Mouse (Mus musculus) cerebellum, adult 9-11 months (tissue): ENCODE measurements at regions not wholly inside any gene's neighbourhood (a gene's known extent, or its start where the extent isn't known, plus 50 kb on each side); places are given as distances from the start of the nearest gene placed in this dataset.

Experiments
- DNase-seq: peaks from one replicate; pipeline ENCODE4 v3.0.0; 2022

GRCm38 (mm10) chr10:8018229-8019026 is 62.4 kb upstream of the Tab2 start:
- no peak for DNase-seq

DNA sequence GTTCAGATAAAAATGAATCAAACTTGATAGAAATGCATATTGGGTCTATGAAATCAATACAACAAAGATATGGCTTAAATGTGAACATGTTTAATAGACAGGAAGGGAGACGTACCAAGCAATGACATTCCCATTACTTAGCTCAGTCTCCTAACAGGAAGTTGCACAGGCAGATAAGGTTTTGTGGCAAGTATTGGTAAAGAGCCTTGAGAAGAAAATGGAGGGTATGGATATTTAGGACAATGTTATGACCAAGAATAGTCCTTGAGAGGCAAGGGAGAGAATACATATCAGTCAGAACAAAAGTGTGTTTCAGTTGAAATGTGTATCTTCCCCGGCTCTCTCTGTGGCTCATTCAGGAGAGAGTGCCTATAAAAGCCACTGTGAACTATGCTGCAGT is 60.7 kb upstream of the Tab2 start:
- no peak for DNase-seq

DNA sequence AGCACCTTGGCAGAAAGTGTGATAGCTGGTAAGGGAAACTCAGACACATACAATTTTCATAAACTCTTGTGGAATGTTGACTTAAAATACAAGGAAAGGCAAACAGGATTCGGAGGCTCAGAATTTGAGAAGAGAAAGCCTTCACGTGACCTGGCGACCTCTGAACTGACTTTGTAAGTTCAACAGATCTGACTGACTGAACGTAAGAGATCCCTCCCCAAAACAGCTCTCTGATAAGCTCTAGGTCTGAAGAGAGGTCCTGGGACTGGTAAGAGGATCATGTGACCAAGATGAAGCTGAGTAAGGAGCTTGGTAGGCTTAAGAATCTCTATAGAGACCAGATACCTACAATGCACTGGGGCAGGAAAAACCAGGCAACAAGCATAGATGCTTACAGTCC is 55.7 kb upstream of the Tab2 start:
- DNase-seq: no peak

DNA sequence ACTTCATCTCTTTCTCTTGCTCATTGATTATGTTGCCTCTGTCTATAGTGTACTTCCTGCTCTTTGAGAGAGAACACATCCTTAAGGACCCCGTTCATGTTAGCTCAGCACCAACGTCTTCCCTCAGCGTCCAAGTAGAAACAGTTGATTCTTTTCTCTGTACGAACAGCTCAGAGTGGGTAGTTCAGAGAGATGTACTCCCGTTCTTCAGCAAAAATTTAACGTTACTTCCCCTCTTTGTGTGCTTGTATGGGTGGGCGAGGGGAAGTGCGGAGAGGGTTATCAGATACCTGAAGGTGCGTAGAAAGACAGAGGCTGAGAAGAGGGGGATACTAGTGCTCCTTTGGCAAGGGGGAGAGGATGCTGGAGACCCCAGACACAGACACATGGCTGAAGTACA is 55.1 kb upstream of the Tab2 start:
- no peak for DNase-seq

- DNase-seq: no peak
Observed at GRCm38 (mm10) chr10:8009855-8010254, 53.8 kb upstream of the Tab2 start.

DNA sequence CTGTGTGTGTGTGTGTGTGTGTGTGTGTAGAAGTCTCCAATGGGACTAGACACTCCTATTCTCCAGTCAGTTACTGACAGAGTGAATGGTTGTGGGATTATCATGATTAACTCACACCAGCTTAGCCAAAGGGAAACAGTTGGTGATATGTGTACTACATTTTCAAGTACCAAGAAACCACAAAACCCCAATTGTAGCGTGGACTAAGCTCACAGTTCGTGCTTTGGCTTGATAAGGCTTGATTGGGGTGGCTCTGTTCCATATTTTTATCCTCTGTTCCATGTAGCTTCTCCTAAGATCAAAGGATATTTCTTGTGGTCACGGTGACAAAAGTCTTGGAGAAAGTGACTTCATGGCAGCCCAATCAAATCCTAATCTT is 51.9 kb upstream of the Tab2 start:
- DNase-seq: no peak

DNA sequence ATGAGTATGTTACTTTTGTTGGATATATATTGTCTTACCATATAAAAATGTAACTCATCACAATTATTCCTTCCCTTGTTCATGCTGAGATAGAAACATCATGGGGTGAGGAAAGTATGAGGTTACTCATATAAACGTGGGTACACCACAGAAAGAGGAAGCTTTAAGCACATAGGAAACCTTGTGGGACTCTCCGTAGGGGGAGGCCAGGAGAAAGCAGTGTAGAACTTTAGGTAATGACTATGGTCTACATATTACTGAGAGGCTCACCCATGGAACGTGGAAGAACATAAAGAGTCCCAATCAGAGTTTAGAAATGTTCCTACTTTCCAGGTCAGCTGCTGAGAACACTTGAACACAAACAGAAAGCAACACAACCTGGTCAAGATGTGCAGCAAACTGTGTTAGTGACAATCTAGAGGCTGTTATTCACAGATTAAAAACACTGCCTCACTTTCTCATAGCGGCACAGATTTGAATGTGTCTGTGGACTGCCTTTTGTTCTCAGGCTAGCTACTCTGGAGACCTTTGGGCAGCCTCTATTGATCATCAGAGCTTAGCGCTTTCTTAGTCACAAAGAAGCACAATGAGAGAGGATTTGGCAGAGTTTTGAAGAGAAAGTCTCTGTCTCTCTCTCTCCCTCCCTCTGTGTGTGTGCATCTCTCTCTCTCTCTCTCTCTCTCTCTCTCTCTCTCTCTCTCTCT is 51.4 kb upstream of the Tab2 start:
- no peak for DNase-seq
